Mouse (Mus musculus): ENCODE data around the gene Evx2. TPM values are rescaled to one million over a fixed set of nuclear protein-coding genes. Genes with fewer than 3 reads are reported as not detected.

Gene Evx2
- polyA plus RNA-seq, 1 experiment, result 0.02 TPM

- Histone ChIP-seq H3K27ac (ENCODE audit: control insufficient read depth, insufficient read depth, low read depth, low read length) (no peak overlapping the region), H3K27me3 (ENCODE audit: control insufficient read depth, insufficient read depth, low read length) (peaks cover 13% of the 10 kb centered on the region), H3K36me3 (ENCODE audit: control insufficient read depth, insufficient read depth, low read length) (no peaks in the 10 kb centered on the region), H3K4me3 (ENCODE audit: control insufficient read depth, low read depth, low read length) (no peak overlapping the region), H3K4me1 (ENCODE audit: control insufficient read depth, insufficient read depth, low read length) (peaks cover 18% of the 10 kb centered on the region)
- no peak for TF ChIP-seq POLR2A (IDR thresholded peaks at IDR 0.05; ENCODE audit: control insufficient read depth, low read depth, low read length)
- TF ChIP-seq CTCF (IDR thresholded peaks at IDR 0.05; ENCODE audit: control insufficient read depth, insufficient read depth, insufficient replicate concordance, low read depth, low read length), result peak; percentile 55; the same call in 1 of the 2 replicates
Observed at GRCm38 (mm10) chr2:74672481-74673362, 13.4 kb upstream of the Evx2 start.

DNA sequence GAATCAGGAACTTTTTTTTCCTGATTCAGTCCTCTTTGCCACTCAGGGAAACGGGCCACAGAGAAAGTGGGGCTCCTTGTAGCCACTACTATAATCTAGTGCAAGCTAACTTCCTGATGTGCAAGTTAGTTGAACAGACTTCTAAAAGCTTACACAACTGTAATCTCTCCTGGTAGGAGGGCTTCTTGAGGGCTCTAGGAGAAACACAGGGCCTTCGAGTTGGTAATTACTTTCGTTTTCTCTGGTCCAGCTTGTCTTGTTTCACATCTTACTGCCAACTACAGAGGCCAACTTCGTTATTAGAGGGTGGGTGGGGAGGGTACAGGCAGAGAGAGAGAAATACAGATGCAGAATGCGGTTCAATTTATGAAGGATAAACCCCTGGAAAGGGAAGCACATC, 12.5 kb upstream of the Evx2 start:
- Histone ChIP-seq H3K4me3 (ENCODE audit: control insufficient read depth, low read depth, low read length) (no peak overlapping the region), H3K4me1 (ENCODE audit: control insufficient read depth, insufficient read depth, low read length) (peaks cover 18% of the 10 kb centered on the region), H3K27me3 (ENCODE audit: control insufficient read depth, insufficient read depth, low read length) (peaks cover 15% of the 10 kb centered on the region), H3K27ac (ENCODE audit: control insufficient read depth, insufficient read depth, low read depth, low read length) (no peak overlapping the region), H3K36me3 (ENCODE audit: control insufficient read depth, insufficient read depth, low read length) (no peaks in the 10 kb centered on the region)
- TF ChIP-seq POLR2A (IDR thresholded peaks at IDR 0.05; ENCODE audit: control insufficient read depth, low read depth, low read length) (no peak), CTCF (IDR thresholded peaks at IDR 0.05; ENCODE audit: control insufficient read depth, insufficient read depth, insufficient replicate concordance, low read depth, low read length) (no peak)

GRCm38 (mm10) chr2:74670632-74671188, 11.4 kb upstream of the Evx2 start:
- no peaks in the 10 kb centered on the region for H3K36me3 ChIP-seq (ENCODE audit: control insufficient read depth, insufficient read depth, low read length)
- H3K4me3 ChIP-seq (ENCODE audit: control insufficient read depth, low read depth, low read length), result no peak overlapping the region
- H3K27me3 ChIP-seq (ENCODE audit: control insufficient read depth, insufficient read depth, low read length), result peaks cover 17% of the 10 kb centered on the region
- H3K27ac ChIP-seq (ENCODE audit: control insufficient read depth, insufficient read depth, low read depth, low read length), result no peak overlapping the region
- TF ChIP-seq CTCF (IDR thresholded peaks at IDR 0.05; ENCODE audit: control insufficient read depth, insufficient read depth, insufficient replicate concordance, low read depth, low read length) (no peak), POLR2A (IDR thresholded peaks at IDR 0.05; ENCODE audit: control insufficient read depth, low read depth, low read length) (no peak)
- H3K4me1 ChIP-seq (ENCODE audit: control insufficient read depth, insufficient read depth, low read length), result peaks cover 18% of the 10 kb centered on the region

GRCm38 (mm10) chr2:74669650-74670235, 10.4 kb upstream of the Evx2 start:
- Histone ChIP-seq H3K4me3 (ENCODE audit: control insufficient read depth, low read depth, low read length) (no peak overlapping the region), H3K4me1 (ENCODE audit: control insufficient read depth, insufficient read depth, low read length) (peaks cover 12% of the 10 kb centered on the region), H3K36me3 (ENCODE audit: control insufficient read depth, insufficient read depth, low read length) (no peaks in the 10 kb centered on the region), H3K27me3 (ENCODE audit: control insufficient read depth, insufficient read depth, low read length) (peaks cover 14% of the 10 kb centered on the region), H3K27ac (ENCODE audit: control insufficient read depth, insufficient read depth, low read depth, low read length) (no peak overlapping the region)
- no peak for TF ChIP-seq POLR2A (IDR thresholded peaks at IDR 0.05; ENCODE audit: control insufficient read depth, low read depth, low read length)
- TF ChIP-seq CTCF (IDR thresholded peaks at IDR 0.05; ENCODE audit: control insufficient read depth, insufficient read depth, insufficient replicate concordance, low read depth, low read length), result no peak

DNA sequence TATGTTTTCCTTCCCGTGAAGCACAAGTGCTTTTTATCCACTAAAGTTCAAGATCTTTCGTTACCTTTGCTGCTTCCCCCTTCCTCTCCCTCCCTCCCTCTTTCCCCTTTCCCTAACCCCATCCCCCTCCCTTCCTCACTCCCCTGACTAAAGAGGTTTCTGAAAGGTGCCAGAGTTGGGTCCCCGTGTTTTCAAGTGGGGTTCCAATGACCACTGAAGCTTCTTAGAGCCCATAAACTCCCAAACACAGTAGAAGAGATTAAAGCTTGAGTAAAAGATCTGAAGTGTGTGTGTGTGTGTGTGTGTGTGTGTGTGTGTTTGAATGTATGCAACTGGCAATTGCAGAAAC, 9.8 kb upstream of the Evx2 start:
- Histone ChIP-seq H3K36me3 (ENCODE audit: control insufficient read depth, insufficient read depth, low read length) (no peaks in the 10 kb centered on the region), H3K4me1 (ENCODE audit: control insufficient read depth, insufficient read depth, low read length) (peaks cover 12% of the 10 kb centered on the region), H3K4me3 (ENCODE audit: control insufficient read depth, low read depth, low read length) (no peak overlapping the region), H3K27me3 (ENCODE audit: control insufficient read depth, insufficient read depth, low read length) (peaks cover 14% of the 10 kb centered on the region), H3K27ac (ENCODE audit: control insufficient read depth, insufficient read depth, low read depth, low read length) (no peak overlapping the region)
- TF ChIP-seq POLR2A (IDR thresholded peaks at IDR 0.05; ENCODE audit: control insufficient read depth, low read depth, low read length) (no peak), CTCF (IDR thresholded peaks at IDR 0.05; ENCODE audit: control insufficient read depth, insufficient read depth, insufficient replicate concordance, low read depth, low read length) (no peak)

GRCm38 (mm10) chr2:74668370-74669229, 9.2 kb upstream of the Evx2 start:
- Histone ChIP-seq H3K36me3 (ENCODE audit: control insufficient read depth, insufficient read depth, low read length) (no peaks in the 10 kb centered on the region), H3K27me3 (ENCODE audit: control insufficient read depth, insufficient read depth, low read length) (peaks cover 13% of the 10 kb centered on the region), H3K4me3 (ENCODE audit: control insufficient read depth, low read depth, low read length) (peak overlapping the region; percentile 57), H3K4me1 (ENCODE audit: control insufficient read depth, insufficient read depth, low read length) (peaks cover 12% of the 10 kb centered on the region), H3K27ac (ENCODE audit: control insufficient read depth, insufficient read depth, low read depth, low read length) (no peak overlapping the region)
- TF ChIP-seq POLR2A (IDR thresholded peaks at IDR 0.05; ENCODE audit: control insufficient read depth, low read depth, low read length), result no peak

Measured in testis, adult 2 months (tissue).